Mouse (Mus musculus): ENCODE measurements at regions not wholly inside any gene's neighbourhood (a gene's known extent, or its start where the extent isn't known, plus 50 kb on each side); places are given as distances from the start of the nearest gene placed in this dataset.

DNA sequence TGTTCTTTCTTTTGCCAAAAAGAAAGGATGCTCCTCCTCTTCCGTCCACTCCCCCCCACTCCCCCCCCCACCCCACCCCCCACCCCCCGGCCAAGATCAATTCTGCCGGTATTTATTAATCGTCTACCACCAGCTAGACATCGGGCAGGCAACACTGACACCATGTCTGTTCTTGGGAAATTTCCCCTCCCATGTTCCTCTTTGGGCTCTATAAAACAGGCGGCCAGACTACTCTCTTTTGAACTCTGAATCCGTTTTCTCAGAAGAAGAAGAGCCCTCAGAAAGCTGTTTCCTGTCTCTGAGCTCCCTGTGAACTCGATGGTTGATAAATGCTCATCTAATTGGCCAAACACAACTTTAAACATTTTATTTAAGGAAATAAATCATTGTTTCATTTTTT lies 179.5 kb upstream of the Runx1 start:
- TF ChIP-seq ZNF384 (IDR thresholded peaks at IDR 0.05; ENCODE audit: low read depth, low read length) (no peak), HCFC1 (IDR thresholded peaks at IDR 0.05; ENCODE audit: borderline replicate concordance, insufficient read depth, low read length) (no peak), MAFK (IDR thresholded peaks at IDR 0.05; ENCODE audit: insufficient read depth, low read depth, low read length) (no peak), CHD2 (IDR thresholded peaks at IDR 0.05; ENCODE audit: low read depth, low read length) (no peak)
